Mouse (Mus musculus) liver (tissue): ENCODE data around the gene Dhrs11.
"Not testable (repeated sequence)": the region's sequence is repeated elsewhere in the genome, so short reads cannot be mapped to it uniquely, and the experiment has no call there.

Experiments used
- DNase-seq: peaks from one replicate; pipeline ENCODE4 v3.0.0-alpha.2; 2020; ENCODE audit warnings: mixed read lengths

Dhrs11 gene

GRCm38 (mm10) chr11:84828516-84829399 lies at the start of gene Dhrs11:
Gene Dhrs11, minus strand, starts transcription at chr11:84828994.
- peak; percentile 98 for DNase-seq

- DNase-seq = not testable (repeated sequence)
These were observed 47.2 kb upstream of the Dhrs11 start for GRCm38 (mm10) chr11:84876020-84876419.

GRCm38 (mm10) chr11:84873042-84873833 lies 44.4 kb upstream of the Dhrs11 start:
- peak; percentile 35 for DNase-seq

GRCm38 (mm10) chr11:84871548-84872069 lies 42.8 kb upstream of the Dhrs11 start:
- no peak for DNase-seq

- no peak for DNase-seq
These were observed 42.3 kb upstream of the Dhrs11 start for GRCm38 (mm10) chr11:84871046-84871445.

GRCm38 (mm10) chr11:84870337-84871043 lies 41.7 kb upstream of the Dhrs11 start, which contains the start of gene Ggnbp2:
Gene Ggnbp2, minus strand, starts transcription at chr11:84870817.
- DNase-seq = peak; percentile 96

GRCm38 (mm10) chr11:84869537-84870232 lies 40.9 kb upstream of the Dhrs11 start:
- DNase-seq = peak; percentile 94

GRCm38 (mm10) chr11:84868786-84869259 lies 40.0 kb upstream of the Dhrs11 start:
- no peak for DNase-seq

GRCm38 (mm10) chr11:84867586-84867985 lies 38.8 kb upstream of the Dhrs11 start:
- DNase-seq = no peak

- DNase-seq = no peak
These were observed 36.5 kb upstream of the Dhrs11 start for GRCm38 (mm10) chr11:84865268-84865667.

GRCm38 (mm10) chr11:84855285-84855684 lies 26.5 kb upstream of the Dhrs11 start:
- DNase-seq = no peak

- DNase-seq = no peak
These were observed 18.8 kb upstream of the Dhrs11 start for GRCm38 (mm10) chr11:84847475-84848090.

- no peak for DNase-seq
These were observed 18.1 kb upstream of the Dhrs11 start for GRCm38 (mm10) chr11:84846741-84847474.

- DNase-seq = no peak
These were observed 10.5 kb upstream of the Dhrs11 start for GRCm38 (mm10) chr11:84839330-84839729.

- not testable (repeated sequence) for DNase-seq
These were observed 701 bp upstream of the Dhrs11 start for GRCm38 (mm10) chr11:84829495-84829894.

- peak; percentile 65 for DNase-seq
These were observed 792 bp downstream of the Dhrs11 start for GRCm38 (mm10) chr11:84827901-84828503.

- peak; percentile 30 for DNase-seq
These were observed 1.3 kb downstream of the Dhrs11 start for GRCm38 (mm10) chr11:84827492-84827891.

- peak; percentile 45 for DNase-seq
These were observed 2.6 kb downstream of the Dhrs11 start for GRCm38 (mm10) chr11:84826185-84826584.

- DNase-seq = peak; percentile 49
These were observed 3.5 kb downstream of the Dhrs11 start for GRCm38 (mm10) chr11:84825261-84825807.

GRCm38 (mm10) chr11:84823484-84823897 lies 5.3 kb downstream of the Dhrs11 start:
- DNase-seq = peak; percentile 94
